Mouse (Mus musculus): ENCODE data around the gene Bcl2l11.

DNA sequence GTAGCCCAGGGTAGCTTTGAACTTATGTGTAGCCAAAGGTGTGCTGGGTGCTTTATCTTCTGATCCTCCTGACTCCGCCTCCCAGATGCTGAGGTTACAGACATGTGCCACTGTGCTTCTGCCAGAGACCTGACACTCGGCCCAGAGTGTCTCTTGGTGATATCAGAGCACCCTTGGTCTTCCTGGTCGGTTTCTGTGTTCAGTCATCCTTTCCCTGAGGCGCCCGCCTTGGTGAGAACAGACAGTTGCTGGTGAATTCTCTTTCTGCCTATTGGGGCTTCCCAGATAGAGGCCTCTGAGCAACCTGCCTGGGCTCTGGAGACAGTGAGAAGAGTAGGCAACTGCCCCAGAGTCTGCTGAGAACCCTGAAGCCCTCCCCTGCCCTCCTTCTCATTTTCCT is 6.8 kb downstream of the Bcl2l11 start:
- TF ChIP-seq CTCF (IDR thresholded peaks at IDR 0.05; ENCODE audit: control insufficient read depth, insufficient read depth, insufficient read length) = no peak
- TF ChIP-seq MAX (IDR thresholded peaks at IDR 0.05) = no peak
- no peak for TF ChIP-seq CEBPB (IDR thresholded peaks at IDR 0.05; ENCODE audit: low read depth)
- TF ChIP-seq MYOD1 (IDR thresholded peaks at IDR 0.05; ENCODE audit: control insufficient read depth, insufficient read length, low read depth) = no peak
- no peak for TF ChIP-seq USF1 (IDR thresholded peaks at IDR 0.05; ENCODE audit: low read depth)
- TF ChIP-seq MYOG (IDR thresholded peaks at IDR 0.05; ENCODE audit: control insufficient read depth, extremely low read depth, insufficient read length) = no peak
- TF ChIP-seq FOSL1 (IDR thresholded peaks at IDR 0.05; ENCODE audit: insufficient read depth, low read length, poor library complexity, severe bottlenecking) = no peak
